Mouse (Mus musculus): ENCODE results near the gene Slc25a42.

Slc25a42 gene

GRCm38 (mm10) chr8:70212112-70213055 is at the start of gene Slc25a42:
Gene Slc25a42, minus strand, starts transcription at chr8:70212305.
- in situ Hi-C loops (cut with MboI; ENCODE audit: low pct_unique_long_range_greater_than_20kb in 1 of 2, low sequenced_read_pairs in 2 of 2, unreplicated experiment in 1 of 2), result no loop called here

GRCm38 (mm10) chr8:70259043-70259442 is 46.9 kb upstream of the Slc25a42 start:
- in situ Hi-C loops (cut with MboI; ENCODE audit: low pct_unique_long_range_greater_than_20kb in 1 of 2, low sequenced_read_pairs in 2 of 2, unreplicated experiment in 1 of 2), result no loop called here

GRCm38 (mm10) chr8:70258600-70258999 is 46.5 kb upstream of the Slc25a42 start:
- in situ Hi-C loops (cut with MboI; ENCODE audit: low pct_unique_long_range_greater_than_20kb in 1 of 2, low sequenced_read_pairs in 2 of 2, unreplicated experiment in 1 of 2), result no loop called here

- in situ Hi-C loops (cut with MboI; ENCODE audit: low pct_unique_long_range_greater_than_20kb in 1 of 2, low sequenced_read_pairs in 2 of 2, unreplicated experiment in 1 of 2), result no loop called here
These were observed 45.4 kb upstream of the Slc25a42 start for GRCm38 (mm10) chr8:70257456-70257855.

GRCm38 (mm10) chr8:70254628-70255027 is 42.5 kb upstream of the Slc25a42 start:
- in situ Hi-C loops (cut with MboI; ENCODE audit: low pct_unique_long_range_greater_than_20kb in 1 of 2, low sequenced_read_pairs in 2 of 2, unreplicated experiment in 1 of 2), result no loop called here

- in situ Hi-C loops (cut with MboI; ENCODE audit: low pct_unique_long_range_greater_than_20kb in 1 of 2, low sequenced_read_pairs in 2 of 2, unreplicated experiment in 1 of 2), result no loop called here
These were observed 35.7 kb upstream of the Slc25a42 start for GRCm38 (mm10) chr8:70247841-70248240.

GRCm38 (mm10) chr8:70246622-70247021 is 34.5 kb upstream of the Slc25a42 start:
- in situ Hi-C loops (cut with MboI; ENCODE audit: low pct_unique_long_range_greater_than_20kb in 1 of 2, low sequenced_read_pairs in 2 of 2, unreplicated experiment in 1 of 2), result no loop called here

- in situ Hi-C loops (cut with MboI; ENCODE audit: low pct_unique_long_range_greater_than_20kb in 1 of 2, low sequenced_read_pairs in 2 of 2, unreplicated experiment in 1 of 2), result no loop called here
These were observed 28.5 kb upstream of the Slc25a42 start for GRCm38 (mm10) chr8:70240642-70241041.

GRCm38 (mm10) chr8:70237842-70238241 is 25.7 kb upstream of the Slc25a42 start:
- in situ Hi-C loops (cut with MboI; ENCODE audit: low pct_unique_long_range_greater_than_20kb in 1 of 2, low sequenced_read_pairs in 2 of 2, unreplicated experiment in 1 of 2), result no loop called here

GRCm38 (mm10) chr8:70234781-70235128 is 22.6 kb upstream of the Slc25a42 start:
- in situ Hi-C loops (cut with MboI; ENCODE audit: low pct_unique_long_range_greater_than_20kb in 1 of 2, low sequenced_read_pairs in 2 of 2, unreplicated experiment in 1 of 2), result no loop called here

- in situ Hi-C loops (cut with MboI; ENCODE audit: low pct_unique_long_range_greater_than_20kb in 1 of 2, low sequenced_read_pairs in 2 of 2, unreplicated experiment in 1 of 2), result no loop called here
These were observed 22.1 kb upstream of the Slc25a42 start, which contains the start of the genes Sugp2 and Armc6 for GRCm38 (mm10) chr8:70234080-70234780. Gene Sugp2, plus strand, starts transcription at chr8:70234226. Gene Armc6, minus strand, starts transcription at chr8:70234466.

GRCm38 (mm10) chr8:70233606-70234005 is 21.5 kb upstream of the Slc25a42 start:
- in situ Hi-C loops (cut with MboI; ENCODE audit: low pct_unique_long_range_greater_than_20kb in 1 of 2, low sequenced_read_pairs in 2 of 2, unreplicated experiment in 1 of 2), result no loop called here

GRCm38 (mm10) chr8:70230837-70231236 is 18.7 kb upstream of the Slc25a42 start:
- in situ Hi-C loops (cut with MboI; ENCODE audit: low pct_unique_long_range_greater_than_20kb in 1 of 2, low sequenced_read_pairs in 2 of 2, unreplicated experiment in 1 of 2), result no loop called here

- in situ Hi-C loops (cut with MboI; ENCODE audit: low pct_unique_long_range_greater_than_20kb in 1 of 2, low sequenced_read_pairs in 2 of 2, unreplicated experiment in 1 of 2), result no loop called here
These were observed 15.9 kb upstream of the Slc25a42 start for GRCm38 (mm10) chr8:70227997-70228396.

- in situ Hi-C loops (cut with MboI; ENCODE audit: low pct_unique_long_range_greater_than_20kb in 1 of 2, low sequenced_read_pairs in 2 of 2, unreplicated experiment in 1 of 2), result no loop called here
These were observed 11.2 kb upstream of the Slc25a42 start for GRCm38 (mm10) chr8:70223341-70223740.

- in situ Hi-C loops (cut with MboI; ENCODE audit: low pct_unique_long_range_greater_than_20kb in 1 of 2, low sequenced_read_pairs in 2 of 2, unreplicated experiment in 1 of 2), result no loop called here
These were observed 9.9 kb upstream of the Slc25a42 start for GRCm38 (mm10) chr8:70222041-70222440.

- in situ Hi-C loops (cut with MboI; ENCODE audit: low pct_unique_long_range_greater_than_20kb in 1 of 2, low sequenced_read_pairs in 2 of 2, unreplicated experiment in 1 of 2), result no loop called here
These were observed 8.8 kb upstream of the Slc25a42 start for GRCm38 (mm10) chr8:70220911-70221310.

- in situ Hi-C loops (cut with MboI; ENCODE audit: low pct_unique_long_range_greater_than_20kb in 1 of 2, low sequenced_read_pairs in 2 of 2, unreplicated experiment in 1 of 2), result no loop called here
These were observed 8.2 kb upstream of the Slc25a42 start for GRCm38 (mm10) chr8:70220236-70220840.

GRCm38 (mm10) chr8:70219107-70219684 is 7.1 kb upstream of the Slc25a42 start:
- in situ Hi-C loops (cut with MboI; ENCODE audit: low pct_unique_long_range_greater_than_20kb in 1 of 2, low sequenced_read_pairs in 2 of 2, unreplicated experiment in 1 of 2), result no loop called here
